Mouse (Mus musculus) heart, postnatal 0 days (tissue): Measurements from ENCODE around the gene Zmiz1. TPM values are rescaled to one million over a fixed set of nuclear protein-coding genes. Genes with fewer than 3 reads are reported as not detected.

ENCODE experiments used
- ATAC-seq: fragments of 200-750 bp; cut with Nextera tagmentation; 2 replicates; pipeline ENCODE4 v1.8.0; 2017; ENCODE audit warnings: low read depth, moderate number of reproducible peaks, moderate library complexity; ENCODE audit not compliant: insufficient read depth
- DNase-seq: peaks from one replicate; pipeline ENCODE4 v3.0.0-alpha.2; 2016; ENCODE audit warnings: low spot score
- H3K27ac ChIP-seq: fragments of 300-500 bp; sonication (generic); 2 replicates; pipeline ENCODE4 v1.5.1; 2014; ENCODE audit warnings: low read depth, mild to moderate bottlenecking
- H3K27me3 ChIP-seq: fragments of 300-500 bp; sonication (generic); 2 replicates; pipeline ENCODE4 v1.6.1; 2014; ENCODE audit warnings: low read length, mixed read lengths; ENCODE audit not compliant: control insufficient read depth, insufficient read depth
- H3K36me3 ChIP-seq: fragments of 300-500 bp; sonication (generic); replicated peaks from 2 replicates; pipeline ENCODE4 v1.6.1; 2014; ENCODE audit warnings: low read length, mixed read lengths; ENCODE audit not compliant: control insufficient read depth, insufficient read depth
- H3K4me1 ChIP-seq: fragments of 300-500 bp; sonication (generic); 2 replicates; pipeline ENCODE4 v1.6.1; 2014; ENCODE audit warnings: antibody characterized with exemption; ENCODE audit not compliant: control insufficient read depth, insufficient read depth
- H3K4me2 ChIP-seq: fragments of 300-500 bp; sonication (generic); 2 replicates; pipeline ENCODE4 v1.6.1; 2014; ENCODE audit warnings: low read depth, mild to moderate bottlenecking, low read length, moderate library complexity
- H3K4me3 ChIP-seq: fragments of 300-500 bp; sonication (generic); 2 replicates; pipeline ENCODE4 v1.5.1; 2014; ENCODE audit warnings: low read depth, low read length
- H3K9ac ChIP-seq: fragments of 300-500 bp; sonication (generic); replicated peaks from 2 replicates; pipeline ENCODE4 v1.6.1; 2014; ENCODE audit warnings: low read depth, low read length, mixed read lengths
- H3K9me3 ChIP-seq: fragments of 300-500 bp; sonication (generic); replicated peaks from 2 replicates; pipeline ENCODE4 v1.6.1; 2016; ENCODE audit warnings: low read length; ENCODE audit not compliant: control insufficient read depth
- CTCF ChIP-seq: IDR thresholded peaks from 2 replicates; pipeline ENCODE4 v1.5.1; 2016; ENCODE audit warnings: antibody characterized with exemption, control low read depth, low read depth
- EP300 ChIP-seq: IDR thresholded peaks from 2 replicates; pipeline ENCODE4 v1.6.1; 2016; ENCODE audit warnings: antibody characterized with exemption, low read depth
- WGBS: fragments of 180-500 bp; shearing (Covaris S2); extraction: QIAGEN DNeasy Blood & Tissue Kit; methylation state at CpG from one replicate; pipeline ENCODE4 v1.1.7; 2014; 5-methylcytosine and 5-hydroxymethylcytosine counted together
- polyA plus RNA-seq: library from polyadenylated mRNA; unstranded; fragments of >200 nt; fragmentation: Nextera tagmentation; extraction: Ambion mirVana; gene quantifications from 2 replicates; pipeline ENCODE4 v1.2.1, GENCODE M21; 2015
- total RNA-seq: library from RNA; depleted of rRNA; stranded (reverse); fragments of >200 nt; gene quantifications from 2 replicates; pipeline ENCODE4 v1.2.3, GENCODE M21; 2014; ENCODE audit warnings: low replicate concordance

The Zmiz1 gene
- total and polyA plus RNA-seq, 2 experiments from 2014 or later = 13.8 to 41.0 TPM

DNA sequence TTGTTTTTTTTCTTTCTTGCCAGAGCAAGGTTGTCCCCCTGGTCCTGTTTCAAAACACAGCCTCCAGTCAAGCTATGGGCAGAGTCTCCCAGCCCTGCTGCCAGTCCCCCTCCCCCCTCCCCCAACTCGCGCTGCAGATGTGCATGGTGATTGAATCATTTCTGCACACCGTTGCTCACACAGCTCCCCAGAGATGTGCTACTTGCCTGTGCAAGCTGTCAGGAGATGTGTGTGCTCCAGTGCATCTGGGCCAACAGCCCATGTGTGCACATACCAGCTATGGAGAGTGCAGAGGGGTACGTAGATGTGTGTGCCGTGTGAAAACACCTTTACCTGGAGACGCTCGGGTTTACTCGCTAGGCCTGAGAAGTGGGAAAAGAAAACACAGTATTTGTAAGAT lies 105.6 kb downstream of the Zmiz1 start:
- whole genome bisulfite sequencing = 76% methylated on average over 8 of the region's 8 CpGs
- DNase-seq (no peak), ATAC-seq (no peak)
- no peak overlapping the region for H3K9ac ChIP-seq
- no peak overlapping the region for H3K27ac ChIP-seq
- H3K4me3 ChIP-seq = no peak overlapping the region
- no peak for TF ChIP-seq CTCF
- no peak for TF ChIP-seq EP300
- H3K4me1 ChIP-seq = peaks cover 37% of the 10 kb centered on the region
- no peak overlapping the region for H3K4me2 ChIP-seq
- H3K9me3 ChIP-seq = no peaks in the 10 kb centered on the region
- 0 out of 2 replicates have a peak, but pooled peaks cover 5% of the 10 kb centered on the region for H3K36me3 ChIP-seq
- H3K27me3 ChIP-seq = no peaks in the 10 kb centered on the region

DNA sequence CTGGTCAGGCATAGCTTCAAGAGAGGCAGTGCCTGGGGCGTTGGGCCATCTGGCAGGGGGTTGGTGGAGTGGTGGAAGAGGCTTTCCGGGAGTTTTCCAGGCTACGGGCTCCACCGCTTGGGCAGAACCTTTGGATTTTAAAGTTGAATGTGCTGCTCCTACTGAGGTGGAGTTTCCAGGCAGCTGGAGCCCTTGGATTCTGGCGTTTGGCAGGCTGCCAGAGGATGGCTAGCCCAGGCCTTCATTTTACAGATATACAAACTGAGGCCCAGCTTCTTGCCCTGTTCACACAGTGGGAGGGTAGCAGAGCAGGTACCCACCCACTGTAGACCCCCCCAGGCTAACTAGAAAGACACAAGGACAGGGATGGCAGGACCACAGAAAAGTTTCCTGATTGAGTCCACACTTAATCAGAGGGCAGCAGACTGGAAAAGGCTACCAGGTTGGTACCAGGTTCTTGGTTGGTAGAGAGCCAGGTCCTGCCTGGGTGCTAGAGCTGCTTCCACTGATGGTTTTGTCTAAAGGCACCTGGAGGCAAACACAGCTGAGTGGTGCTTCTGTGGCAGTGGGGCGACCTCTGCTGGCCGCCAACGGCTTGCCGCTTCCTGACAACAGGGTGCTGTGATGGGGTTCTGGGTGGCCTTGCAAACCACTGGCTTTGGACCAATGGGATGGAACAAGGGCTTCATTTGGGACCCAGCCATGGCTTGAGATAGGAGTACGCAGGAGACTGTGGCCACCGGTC lies 106.5 kb downstream of the Zmiz1 start:
- 13% methylated on average over 11 of the region's 11 CpGs for WGBS
- Histone ChIP-seq H3K9me3 (no peaks in the 10 kb centered on the region), H3K4me1 (peaks cover 29% of the 10 kb centered on the region), H3K9ac (no peak overlapping the region), H3K27ac (no peak overlapping the region), H3K27me3 (no peaks in the 10 kb centered on the region), H3K4me2 (no peak overlapping the region), H3K36me3 (no peaks in the 10 kb centered on the region), H3K4me3 (no peak overlapping the region)
- DNase-seq = peak; percentile 76
- TF ChIP-seq CTCF (peak; percentile 94), EP300 (no peak)
- peak; percentile 75 for ATAC-seq

DNA sequence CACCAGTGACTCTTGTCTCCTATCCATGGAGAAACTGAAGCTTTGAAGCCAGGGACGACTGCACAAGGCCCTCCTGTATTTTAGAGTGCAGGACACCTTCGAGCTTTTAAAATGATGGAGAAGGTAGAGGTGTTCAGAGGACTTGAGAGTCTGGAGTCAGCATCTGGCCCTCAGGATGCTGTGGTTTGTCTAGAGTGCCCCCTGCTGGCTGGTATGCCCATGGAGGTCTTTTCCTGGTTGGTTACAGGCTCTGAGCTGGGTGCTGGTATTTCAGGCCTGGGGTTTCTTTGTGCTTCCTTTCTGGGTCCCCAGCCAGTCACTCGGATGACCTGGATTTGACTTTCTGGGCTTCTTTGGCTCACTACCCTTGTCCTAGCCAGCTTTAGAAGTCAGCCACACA lies 108.3 kb downstream of the Zmiz1 start:
- Histone ChIP-seq H3K9me3 (no peaks in the 10 kb centered on the region), H3K36me3 (peaks cover 5% of the 10 kb centered on the region), H3K4me2 (no peak overlapping the region), H3K27me3 (no peaks in the 10 kb centered on the region), H3K4me1 (peaks cover 16% of the 10 kb centered on the region), H3K4me3 (no peak overlapping the region), H3K9ac (no peak overlapping the region), H3K27ac (no peak overlapping the region)
- no peak for TF ChIP-seq EP300
- peak; percentile 75 for TF ChIP-seq CTCF
- 47% methylated on average over 3 of the region's 3 CpGs for WGBS
- peak; percentile 59 for DNase-seq
- no peak for ATAC-seq

DNA sequence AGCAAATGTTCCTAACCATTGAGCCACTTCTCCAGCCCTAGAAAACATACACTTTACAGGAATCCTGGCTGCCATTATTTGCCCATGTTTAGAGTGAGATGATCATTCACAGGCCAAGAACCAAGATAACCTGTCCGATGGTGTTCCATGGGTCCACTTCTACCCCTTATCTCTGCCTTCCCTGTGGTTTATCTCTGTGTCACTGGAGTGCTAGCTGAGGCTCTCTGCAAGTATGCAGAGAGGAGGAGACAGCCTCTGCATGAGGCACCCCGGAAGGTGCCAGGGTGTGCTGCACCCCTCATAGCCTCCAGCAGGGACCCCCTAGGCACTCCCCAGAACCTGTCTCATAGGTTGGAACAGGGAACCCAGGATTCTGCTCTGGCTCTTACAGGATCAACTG lies 108.9 kb downstream of the Zmiz1 start:
- TF ChIP-seq CTCF (no peak), EP300 (no peak)
- no peak overlapping the region for H3K4me3 ChIP-seq
- ATAC-seq (no peak), DNase-seq (no peak)
- 23% methylated on average over 2 of the region's 2 CpGs for WGBS
- no peak overlapping the region for H3K9ac ChIP-seq
- no peaks in the 10 kb centered on the region for H3K9me3 ChIP-seq
- H3K27me3 ChIP-seq = no peaks in the 10 kb centered on the region
- H3K4me2 ChIP-seq = no peak overlapping the region
- peaks cover 10% of the 10 kb centered on the region for H3K4me1 ChIP-seq
- H3K36me3 ChIP-seq = peaks cover 11% of the 10 kb centered on the region
- H3K27ac ChIP-seq = no peak overlapping the region

DNA sequence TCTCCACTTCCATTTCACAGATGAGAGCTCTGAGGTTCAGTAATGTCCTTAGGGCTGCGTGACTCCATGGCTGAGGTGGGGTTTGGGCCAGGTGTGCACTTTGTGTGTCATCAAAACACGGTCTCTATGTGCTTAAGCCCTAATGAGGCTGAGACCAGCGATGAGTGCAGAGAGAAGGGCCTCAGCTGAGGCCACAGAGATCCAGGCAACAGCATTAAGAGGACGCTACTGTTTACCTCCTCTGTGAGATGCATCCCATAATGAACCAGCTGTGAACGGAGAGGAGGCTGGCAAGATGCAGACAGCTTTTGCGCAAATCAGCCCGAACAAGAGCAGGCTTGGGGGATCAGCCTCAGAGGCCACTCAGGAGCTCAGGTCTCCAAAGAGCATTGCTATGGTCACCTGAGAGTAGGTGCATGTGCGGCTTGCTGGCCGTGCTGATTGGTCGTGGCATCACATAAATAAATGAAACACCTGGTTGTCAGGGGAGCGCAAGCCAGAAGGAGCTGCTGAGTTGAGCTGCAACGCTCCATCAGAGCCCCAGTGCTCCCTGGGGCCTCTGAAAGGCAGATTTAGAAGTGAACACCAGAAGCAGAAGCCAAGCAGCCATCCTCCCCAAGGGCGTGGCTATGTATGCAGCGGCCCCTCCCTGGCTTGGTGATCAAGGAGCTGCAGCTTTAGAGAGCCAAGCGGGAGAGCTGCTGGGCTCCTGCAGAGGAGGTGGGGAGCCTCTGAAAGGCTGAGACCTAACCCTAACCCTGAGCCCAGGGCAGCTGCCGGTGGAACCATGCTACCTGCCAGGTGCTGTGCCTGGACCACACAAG lies 115.3 kb downstream of the Zmiz1 start:
- no peaks in the 10 kb centered on the region for H3K9me3 ChIP-seq
- H3K4me2 ChIP-seq = no peak overlapping the region
- no peak overlapping the region for H3K27ac ChIP-seq
- ATAC-seq = no peak
- H3K27me3 ChIP-seq = no peaks in the 10 kb centered on the region
- TF ChIP-seq CTCF (no peak), EP300 (no peak)
- no peak for DNase-seq
- no peak overlapping the region for H3K9ac ChIP-seq
- H3K4me3 ChIP-seq = no peak overlapping the region
- peaks cover 60% of the 10 kb centered on the region for H3K36me3 ChIP-seq
- H3K4me1 ChIP-seq = peaks cover 11% of the 10 kb centered on the region
- WGBS = 53% methylated on average over 16 of the region's 16 CpGs
